Mouse (Mus musculus): ENCODE measurements around the gene Ngrn. TPM values are rescaled to one million over a fixed set of nuclear protein-coding genes. Genes with fewer than 3 reads are reported as not detected.

Ngrn gene
- polyA plus RNA-seq, 1 experiment, result 23.5 TPM

GRCm38 (mm10) chr7:80307766-80308165 is 46.8 kb downstream of the Ngrn start:
- DNase-seq (ENCODE audit: low read depth), result no peak

DNA sequence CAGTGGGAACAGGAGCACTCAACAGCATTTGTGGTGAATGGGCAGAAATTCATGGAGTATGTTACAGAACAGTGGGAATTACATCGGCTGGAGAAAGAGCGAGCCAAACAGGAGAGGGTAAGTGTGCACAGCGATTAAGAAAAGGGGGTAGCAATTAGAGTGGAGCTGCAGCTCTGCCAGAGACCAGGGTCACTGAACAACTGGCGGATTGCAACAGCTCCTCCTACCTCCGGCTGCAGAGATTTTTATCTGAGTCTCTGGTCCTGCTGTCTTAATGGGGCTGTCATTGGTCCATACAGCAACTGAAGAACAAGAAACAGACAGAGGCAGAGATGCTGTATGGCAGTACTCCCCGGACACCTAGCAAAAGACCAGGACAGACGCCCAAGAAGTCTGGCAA is 49.8 kb downstream of the Ngrn start:
- DNase-seq (ENCODE audit: low read depth), result no peak

Other genes starting within 250 kb of the Ngrn start
- 25.4 and 27.7 TPM in 2 replicates for gene Zfp710, start 236.4 kb upstream of the Ngrn start, polyA plus RNA-seq (2012; rRNA removed)
- 200 and 210 TPM in 2 replicates for gene Idh2, start 145.8 kb upstream of the Ngrn start, polyA plus RNA-seq (2012; rRNA removed)
- 19.2 and 26.8 TPM in 2 replicates for gene Sema4b, start 74.4 kb upstream of the Ngrn start, polyA plus RNA-seq (2012; rRNA removed)
- gene Cib1, start 28.4 kb upstream of the Ngrn start, polyA plus RNA-seq (2012; rRNA removed), result 156 and 223 TPM in 2 replicates
- gene Gdpgp1, start 28.4 kb upstream of the Ngrn start, polyA plus RNA-seq (2012; rRNA removed), result 2.3 and 2.4 TPM in 2 replicates
- gene Ttll13, start 14.8 kb upstream of the Ngrn start, polyA plus RNA-seq (2012; rRNA removed), result 3.3 and 4.2 TPM in 2 replicates
- gene Vps33b, start 8.4 kb downstream of the Ngrn start, polyA plus RNA-seq (2012; rRNA removed), result 11.5 and 14.2 TPM in 2 replicates
- gene Prc1, start 33.2 kb downstream of the Ngrn start, polyA plus RNA-seq (2012; rRNA removed), result 4.6 and 5.2 TPM in 2 replicates
- gene Rccd1, start 63.2 kb downstream of the Ngrn start, polyA plus RNA-seq (2012; rRNA removed), result 14.6 and 18.0 TPM in 2 replicates
- 51.7 and 62.1 TPM in 2 replicates for gene Unc45a, start 79.8 kb downstream of the Ngrn start, polyA plus RNA-seq (2012; rRNA removed)
- 40.5 and 41.8 TPM in 2 replicates for gene Hddc3, start 81.9 kb downstream of the Ngrn start, polyA plus RNA-seq (2012; rRNA removed)
- 77.8 and 113 TPM in 2 replicates for gene Man2a2, start 110.2 kb downstream of the Ngrn start, polyA plus RNA-seq (2012; rRNA removed)
- 20.1 and 23.9 TPM in 2 replicates for gene Fes, start 126.7 kb downstream of the Ngrn start, polyA plus RNA-seq (2012; rRNA removed)
- 70.2 and 85.9 TPM in 2 replicates for gene Furin, start 144.2 kb downstream of the Ngrn start, polyA plus RNA-seq (2012; rRNA removed)